Mouse (Mus musculus): ENCODE data around the gene St6gal1.

St6gal1 gene

DNA sequence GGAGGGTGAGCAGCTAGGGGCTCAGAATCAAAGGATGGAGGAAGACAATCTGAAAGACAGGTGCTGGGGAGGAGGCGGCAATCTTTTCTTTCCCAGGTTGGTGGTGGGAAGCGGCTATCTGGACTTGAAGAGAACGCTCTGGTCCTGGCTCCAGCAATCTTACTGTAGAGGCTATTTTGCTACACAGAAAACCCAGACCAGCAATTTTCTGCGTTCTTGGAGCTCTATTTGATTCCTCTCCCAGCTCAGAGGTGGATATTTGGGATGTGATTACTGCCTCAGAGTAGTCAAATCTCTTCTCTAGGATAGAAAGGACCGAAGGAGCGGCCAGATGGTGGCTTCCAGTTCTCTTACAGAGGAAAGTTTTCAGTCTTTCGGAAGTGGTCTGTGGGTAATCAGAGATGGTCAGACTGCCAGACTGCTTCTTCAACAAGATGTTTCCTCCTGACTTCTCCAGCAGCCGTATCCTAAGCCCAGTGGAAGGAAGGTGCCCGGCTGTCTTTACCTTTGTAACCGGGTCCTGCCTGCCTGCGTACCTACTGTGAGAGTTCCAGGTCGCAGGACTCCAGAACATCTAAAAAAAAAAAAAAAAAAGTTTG is 570 bp upstream of the St6gal1 start:
- peak in 1 of 2 experiments; percentile 42 for DNase-seq (ENCODE audit: low spot score in 2 of 2)

- peak; percentile 52 to 61 for DNase-seq (ENCODE audit: low spot score in 2 of 2)
These were observed 655 bp downstream of the St6gal1 start for GRCm38 (mm10) chr16:23225069-23225721.

DNA sequence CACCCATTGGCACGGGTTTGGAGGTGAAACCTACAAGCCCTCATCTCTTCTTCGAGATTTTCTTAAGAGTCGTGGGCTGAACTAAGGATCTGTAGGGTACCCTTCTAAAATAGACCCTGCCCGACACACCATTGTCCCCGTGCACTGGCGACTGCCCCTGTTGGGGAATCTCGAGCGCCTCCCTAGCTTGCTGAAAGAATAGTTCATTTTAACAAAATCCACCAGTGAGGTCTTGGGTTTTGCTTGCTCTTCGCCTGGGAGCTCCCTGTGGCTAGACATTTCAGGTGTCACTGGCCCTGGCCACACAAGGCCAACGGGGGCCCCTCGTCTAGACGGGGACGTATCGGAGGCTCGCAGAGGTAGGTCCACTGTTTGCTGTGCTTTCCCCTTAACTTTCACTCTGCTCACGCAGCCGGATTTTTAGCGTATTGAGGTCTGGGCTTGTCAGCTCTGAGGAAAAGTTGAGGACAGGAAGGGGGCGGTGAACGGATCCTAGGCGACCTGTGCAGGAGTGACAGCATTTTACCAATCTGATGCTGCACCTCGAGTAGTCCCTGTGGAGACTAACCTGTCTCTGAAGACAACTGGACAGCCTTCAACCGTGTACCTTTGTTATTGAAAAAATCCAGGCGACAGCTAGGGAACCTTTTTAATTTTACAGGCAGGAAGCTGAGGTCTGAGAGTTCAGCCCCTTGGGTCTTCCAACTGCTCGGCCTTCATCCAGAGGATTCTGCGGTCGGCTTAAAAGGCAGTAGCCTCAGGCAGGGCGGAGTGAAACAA is 1.5 kb downstream of the St6gal1 start:
- DNase-seq (ENCODE audit: low spot score in 2 of 2): peak; percentile 53 to 70

DNA sequence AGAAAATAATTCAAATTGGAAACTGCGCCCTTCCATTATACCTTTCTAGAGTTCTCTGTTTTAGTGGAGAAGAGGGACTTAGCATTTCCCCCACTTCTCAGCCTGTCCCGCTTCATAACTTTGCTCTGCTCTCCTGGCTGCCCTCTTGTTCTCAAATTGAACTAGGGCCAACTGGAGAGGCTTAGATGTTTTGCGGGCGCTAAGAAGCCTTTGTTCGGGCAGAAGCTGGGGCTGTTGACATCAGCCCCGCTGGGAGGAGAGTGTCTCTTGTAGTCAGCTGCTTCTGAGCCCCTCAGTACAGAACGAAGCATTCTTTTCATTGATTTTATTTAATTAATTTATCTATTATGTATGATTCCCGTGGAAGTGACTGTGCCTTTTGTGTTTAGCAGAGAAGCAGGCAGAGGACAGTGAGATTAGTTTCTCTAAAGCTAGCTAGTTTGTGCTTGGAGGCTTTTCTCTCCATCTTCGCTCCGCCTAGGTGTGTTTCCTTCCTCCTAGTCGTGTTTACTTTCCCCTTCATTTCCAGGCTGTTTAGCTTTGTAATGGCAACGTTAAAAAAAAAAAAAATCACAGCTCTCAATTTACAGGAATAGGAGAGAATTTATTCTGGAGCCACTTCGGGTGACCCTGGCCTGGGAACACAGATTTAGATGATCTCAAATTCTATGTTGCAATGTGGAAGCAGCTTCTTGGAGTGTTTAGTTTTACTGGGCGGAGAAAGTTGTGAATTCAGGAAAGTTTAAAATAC is 2.2 kb downstream of the St6gal1 start:
- DNase-seq (ENCODE audit: low spot score in 2 of 2): peak; percentile 38 to 43

GRCm38 (mm10) chr16:23227851-23228250 is 3.3 kb downstream of the St6gal1 start:
- no peak for DNase-seq (ENCODE audit: low spot score in 2 of 2)

DNA sequence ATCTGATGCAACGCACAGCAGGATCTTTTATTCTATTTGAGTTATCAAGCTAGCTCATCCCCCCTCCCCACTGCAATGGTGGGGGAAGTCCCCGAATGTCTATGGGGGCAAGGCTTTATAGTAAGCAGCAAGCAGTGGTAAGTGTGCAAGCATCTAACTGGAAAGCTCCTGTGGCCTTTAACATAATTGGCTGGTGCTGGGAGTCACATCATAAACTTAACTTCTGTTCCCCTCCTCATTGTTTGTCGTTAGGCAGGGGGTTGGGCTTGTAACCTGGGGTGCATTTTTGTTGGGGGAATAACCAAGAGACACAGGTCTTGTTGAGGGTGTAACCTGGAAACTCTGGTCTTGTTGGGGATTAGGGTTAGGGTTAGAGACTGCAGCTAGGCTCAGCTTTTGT is 3.9 kb downstream of the St6gal1 start:
- no peak for DNase-seq (ENCODE audit: low spot score in 2 of 2)

- no peak for DNase-seq (ENCODE audit: low spot score in 2 of 2)
These were observed 5.4 kb downstream of the St6gal1 start for GRCm38 (mm10) chr16:23229945-23230344.

GRCm38 (mm10) chr16:23231168-23231567 is 6.6 kb downstream of the St6gal1 start:
- DNase-seq (ENCODE audit: low spot score in 2 of 2): no peak

DNA sequence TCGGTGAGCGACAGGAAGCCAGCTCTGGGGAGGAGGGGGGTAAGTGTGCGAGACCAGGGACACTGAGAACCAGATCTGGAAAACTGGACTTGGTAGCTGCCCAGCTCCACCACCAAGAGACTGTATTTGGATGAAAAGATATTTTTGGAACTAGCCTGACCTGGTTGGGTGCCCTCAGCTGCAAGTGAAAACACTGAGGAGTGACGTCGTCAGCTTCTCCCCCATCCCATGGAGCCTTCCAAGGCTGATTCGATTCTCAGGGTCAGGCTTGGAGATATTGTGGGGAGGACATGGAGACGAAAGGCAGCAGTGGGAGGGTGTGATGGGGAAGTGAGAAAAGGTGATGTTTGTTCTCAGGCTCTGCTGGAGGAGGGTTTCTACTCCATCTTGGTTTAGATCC is 8.2 kb downstream of the St6gal1 start:
- no peak for DNase-seq (ENCODE audit: low spot score in 2 of 2)

GRCm38 (mm10) chr16:23233496-23233895 is 9.0 kb downstream of the St6gal1 start:
- DNase-seq (ENCODE audit: low spot score in 2 of 2): no peak

GRCm38 (mm10) chr16:23234557-23234956 is 10.0 kb downstream of the St6gal1 start:
- no peak for DNase-seq (ENCODE audit: low spot score in 2 of 2)

- no peak for DNase-seq (ENCODE audit: low spot score in 2 of 2)
These were observed 10.7 kb downstream of the St6gal1 start for GRCm38 (mm10) chr16:23235173-23235694.

DNA sequence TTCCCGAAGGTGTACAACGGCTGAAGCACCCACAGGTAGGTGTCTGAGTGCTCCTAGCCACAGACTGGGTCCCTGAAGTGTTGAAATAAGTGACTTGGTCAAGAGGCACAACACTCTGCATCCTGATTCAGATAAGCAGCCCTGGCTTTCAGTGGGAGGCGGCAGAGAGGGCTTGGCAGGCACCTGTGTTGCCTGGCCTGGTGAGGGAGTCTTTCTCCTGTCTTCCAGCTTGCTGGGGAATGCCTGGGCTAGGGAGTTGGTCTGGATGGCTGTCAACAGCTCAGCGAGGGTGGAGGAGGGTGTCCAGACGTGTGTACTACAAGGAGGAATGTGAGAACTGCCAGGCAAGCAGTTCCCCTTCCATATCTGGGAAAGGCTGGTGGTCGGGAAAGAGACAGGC is 15.0 kb downstream of the St6gal1 start:
- no peak for DNase-seq (ENCODE audit: low spot score in 2 of 2)

DNA sequence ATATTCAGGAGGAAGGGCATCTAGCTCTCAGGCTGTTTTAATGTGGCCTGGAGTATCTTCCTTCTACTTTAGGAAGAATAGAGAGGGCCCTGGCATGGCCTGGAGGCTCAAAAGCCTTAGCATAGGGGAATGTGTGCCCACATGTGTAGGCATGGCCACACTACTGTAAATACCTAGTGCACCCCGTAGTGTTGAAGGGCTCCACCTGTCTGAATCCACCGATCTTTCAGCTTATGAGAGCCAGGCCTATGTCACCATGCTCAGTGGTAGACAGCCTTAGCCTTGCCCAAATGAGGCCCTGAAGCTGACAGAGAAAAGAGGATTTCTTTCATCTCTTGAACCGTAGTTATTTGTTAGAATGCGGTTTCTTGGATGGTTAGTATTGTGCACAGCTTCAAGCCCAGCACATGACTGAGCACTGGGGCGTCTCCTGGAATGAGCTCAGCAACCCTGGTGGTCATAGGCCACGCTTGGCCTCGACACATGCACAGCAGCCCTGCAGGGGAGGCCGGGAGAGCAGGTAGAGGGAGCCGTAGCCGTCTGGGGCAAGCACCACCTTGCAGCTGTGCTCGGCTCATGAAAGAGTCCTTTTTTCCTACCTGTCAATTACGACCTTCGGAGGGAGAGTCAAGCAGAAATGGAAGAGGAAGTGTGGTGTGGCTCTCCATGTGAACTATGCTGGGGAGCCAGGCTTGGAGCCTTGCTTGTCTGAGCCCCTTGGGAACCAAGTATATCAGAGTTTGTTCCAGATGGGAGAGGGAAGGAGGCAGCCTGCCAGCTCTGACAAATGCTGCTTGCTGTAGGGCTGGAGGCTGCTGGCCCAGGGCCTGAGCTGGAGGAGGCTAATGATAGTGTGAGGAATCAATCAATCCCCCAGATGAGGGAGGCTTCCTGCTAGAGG is 15.8 kb downstream of the St6gal1 start:
- DNase-seq (ENCODE audit: low spot score in 2 of 2): peak; percentile 94

DNA sequence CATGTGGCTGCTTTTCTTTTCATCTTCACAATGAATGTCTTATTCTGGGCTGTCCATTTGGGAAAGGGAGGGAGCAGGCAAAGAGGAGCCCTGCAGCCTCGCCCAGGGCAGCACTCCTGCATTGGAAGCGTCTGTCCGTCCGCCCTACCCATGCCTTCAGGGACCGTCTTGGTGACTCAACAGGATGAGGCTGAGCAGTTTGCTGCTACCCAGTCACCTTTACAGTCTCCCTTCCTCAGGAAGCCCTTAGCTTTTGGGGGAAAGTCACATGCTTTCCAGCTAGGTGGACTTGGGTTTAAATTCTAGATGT is 16.4 kb downstream of the St6gal1 start:
- DNase-seq (ENCODE audit: low spot score in 2 of 2): no peak

GRCm38 (mm10) chr16:23243726-23244425 is 19.3 kb downstream of the St6gal1 start:
- no peak for DNase-seq (ENCODE audit: low spot score in 2 of 2)

- no peak for DNase-seq (ENCODE audit: low spot score in 2 of 2)
These were observed 19.9 kb downstream of the St6gal1 start for GRCm38 (mm10) chr16:23244486-23244885.

- DNase-seq (ENCODE audit: low spot score in 2 of 2): no peak
These were observed 24.7 kb downstream of the St6gal1 start for GRCm38 (mm10) chr16:23249285-23249684.

GRCm38 (mm10) chr16:23249762-23250161 is 25.2 kb downstream of the St6gal1 start:
- no peak for DNase-seq (ENCODE audit: low spot score in 2 of 2)

Measured in right cerebral cortex, postnatal 10 days (tissue).